Mouse (Mus musculus): Measurements from ENCODE around the gene Rasip1.
"Not testable (repeated sequence)": the region's sequence is repeated elsewhere in the genome, so short reads cannot be mapped to it uniquely, and the experiment has no call there.

Rasip1 gene

GRCm38 (mm10) chr7:45645591-45645971 is 18.3 kb downstream of the Rasip1 start:
- no peak for DNase-seq

GRCm38 (mm10) chr7:45646671-45647070 is 19.4 kb downstream of the Rasip1 start:
- DNase-seq: no peak

- DNase-seq: no peak
Observed at GRCm38 (mm10) chr7:45649351-45649750, 22.1 kb downstream of the Rasip1 start.

DNA sequence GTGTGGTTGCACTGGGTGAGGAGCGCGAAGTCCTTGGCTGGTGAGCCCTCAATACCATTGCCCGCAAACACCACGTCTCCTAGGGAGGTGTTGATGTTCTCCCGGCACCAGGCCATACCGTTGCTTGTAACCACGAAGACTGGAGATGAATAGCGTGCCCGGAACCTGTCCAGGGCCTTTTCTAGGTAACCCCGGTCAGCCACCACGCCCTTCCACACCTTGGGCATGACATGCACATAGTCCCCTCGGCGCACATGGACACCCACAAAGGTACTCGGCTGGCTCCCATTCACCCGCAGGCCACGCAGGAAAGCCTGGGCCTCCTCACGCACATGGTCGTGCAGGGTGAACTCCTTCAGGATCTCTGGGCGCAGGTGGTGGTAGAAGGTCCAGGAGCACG is 23.2 kb downstream of the Rasip1 start:
- DNase-seq: not testable (repeated sequence)

DNA sequence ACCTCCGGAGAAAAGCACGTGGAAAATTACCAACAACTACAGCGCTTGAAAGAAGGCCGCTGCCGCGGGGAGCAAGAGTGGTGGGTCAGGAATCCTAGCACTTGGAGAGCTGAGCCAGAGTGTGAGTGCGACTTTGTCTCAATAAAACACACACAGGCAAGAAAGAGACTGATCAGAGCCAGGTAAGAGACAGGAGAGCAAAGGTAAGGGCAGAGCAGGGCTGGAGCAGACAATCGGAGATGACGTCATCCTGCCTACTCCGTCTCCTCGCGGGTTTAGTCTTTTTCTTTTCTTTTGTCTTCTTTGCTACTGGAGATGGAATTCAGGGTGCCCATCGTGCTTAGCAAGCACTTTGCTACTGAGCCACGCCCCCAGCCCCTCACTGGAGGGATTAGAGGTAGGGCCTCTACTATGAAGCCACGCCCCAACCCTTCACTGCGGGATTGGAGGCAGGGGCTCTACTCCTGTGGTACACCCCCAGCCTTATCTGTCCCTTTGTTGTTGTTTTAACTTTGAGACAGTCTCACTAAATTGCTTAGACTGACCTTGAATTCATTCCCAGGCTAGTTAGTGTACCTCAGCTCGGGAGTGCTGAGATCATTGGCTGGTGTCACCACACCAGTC is 27.2 kb downstream of the Rasip1 start:
- peak; percentile 35 for DNase-seq

DNA sequence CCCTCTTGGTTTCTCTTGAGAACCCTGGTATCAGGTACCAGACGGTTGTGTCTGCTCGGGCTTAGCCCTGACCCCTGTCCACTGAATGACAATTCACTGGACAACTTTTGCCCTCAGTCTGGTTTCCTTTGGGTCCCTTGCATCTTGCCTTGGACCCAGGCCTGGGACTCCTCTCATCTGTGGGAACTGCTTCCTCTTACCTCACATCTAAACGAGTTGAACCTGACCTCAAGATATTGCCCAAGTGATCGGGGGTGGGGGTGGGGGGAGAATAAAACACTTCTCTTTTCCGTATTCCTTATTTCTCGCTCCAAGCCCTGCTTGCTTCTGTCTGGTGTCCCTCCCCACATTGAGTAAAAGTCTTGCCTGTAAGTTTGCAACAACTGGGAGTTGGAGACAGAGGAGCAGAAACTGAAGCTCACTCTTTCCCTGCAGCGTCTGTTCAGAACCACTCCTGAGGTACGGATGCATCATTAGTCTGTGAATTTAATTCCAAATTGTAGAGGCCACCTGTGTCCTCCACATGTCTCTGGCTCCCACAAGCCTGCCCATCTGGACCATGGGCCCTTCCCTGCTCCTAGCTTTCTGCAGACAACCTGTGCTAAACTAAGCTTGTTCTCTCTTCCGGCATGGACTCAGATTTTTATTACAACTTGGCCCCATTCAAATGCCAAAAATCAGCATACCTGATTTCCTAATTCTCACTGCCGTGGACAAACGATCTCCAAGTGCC is 33.6 kb downstream of the Rasip1 start:
- no peak for DNase-seq

DNA sequence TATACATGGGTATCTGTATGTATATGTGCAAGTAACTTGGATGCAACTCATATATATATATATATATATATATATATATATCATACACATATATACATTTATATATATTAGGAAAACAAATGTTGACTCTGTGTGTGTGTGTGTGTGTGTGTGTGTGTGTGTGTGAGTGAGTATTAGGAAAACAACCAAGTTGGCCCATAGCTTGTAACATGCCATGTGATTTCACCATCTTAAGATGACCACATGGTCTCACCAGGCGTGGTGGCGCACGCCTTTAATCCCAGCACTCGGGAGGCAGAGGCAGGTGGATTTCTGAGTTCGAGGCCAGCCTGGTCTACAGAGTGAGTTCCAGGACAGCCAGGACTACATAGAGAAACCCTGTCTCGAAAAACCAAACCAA is 34.4 kb downstream of the Rasip1 start:
- not testable (repeated sequence) for DNase-seq

GRCm38 (mm10) chr7:45665303-45666138 is 38.2 kb downstream of the Rasip1 start:
- no peak for DNase-seq

DNA sequence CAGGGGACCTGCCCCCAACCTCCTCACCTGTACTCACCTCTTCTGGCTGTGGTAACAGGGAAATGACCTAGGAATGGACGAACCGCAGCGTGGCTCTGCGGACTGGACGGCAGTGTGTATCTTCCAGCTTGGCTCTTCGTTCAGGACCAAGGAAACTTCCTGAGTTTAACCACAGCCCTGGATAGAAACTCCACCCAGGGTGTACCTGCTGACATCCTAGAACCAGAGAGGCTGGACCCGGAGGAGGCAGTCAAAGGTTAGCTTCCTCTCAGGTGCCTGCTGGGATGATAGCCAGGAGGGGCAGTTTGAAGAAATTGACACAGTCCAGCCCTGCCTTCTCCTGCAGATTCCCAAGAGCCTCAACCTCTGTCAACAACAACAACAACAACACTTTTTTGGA is 38.9 kb downstream of the Rasip1 start, which contains the start of gene Fut2:
Gene Fut2 (minus strand): TSS at position 234 of the 400 bp plus-strand sequence.
- no peak for DNase-seq

GRCm38 (mm10) chr7:45667761-45668160 is 40.5 kb downstream of the Rasip1 start:
- no peak for DNase-seq

DNA sequence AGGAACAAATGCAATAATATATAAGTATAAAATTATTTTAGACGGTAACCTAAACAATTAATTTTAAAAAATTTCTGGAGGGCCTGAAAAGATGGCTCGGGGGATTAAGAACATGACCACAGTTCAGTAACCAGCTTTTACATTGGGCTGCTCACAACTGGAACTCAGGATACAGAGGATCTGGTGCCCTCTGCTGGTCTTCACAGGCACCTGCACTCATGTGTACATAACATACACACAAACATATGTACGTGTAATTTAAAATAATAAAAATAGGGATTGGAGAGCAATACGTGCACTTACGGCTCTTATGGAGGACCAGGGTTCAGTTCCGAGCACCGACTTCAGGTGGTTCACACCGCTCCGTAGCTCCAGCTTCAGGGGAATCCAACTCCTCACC is 41.6 kb downstream of the Rasip1 start:
- no peak for DNase-seq

DNA sequence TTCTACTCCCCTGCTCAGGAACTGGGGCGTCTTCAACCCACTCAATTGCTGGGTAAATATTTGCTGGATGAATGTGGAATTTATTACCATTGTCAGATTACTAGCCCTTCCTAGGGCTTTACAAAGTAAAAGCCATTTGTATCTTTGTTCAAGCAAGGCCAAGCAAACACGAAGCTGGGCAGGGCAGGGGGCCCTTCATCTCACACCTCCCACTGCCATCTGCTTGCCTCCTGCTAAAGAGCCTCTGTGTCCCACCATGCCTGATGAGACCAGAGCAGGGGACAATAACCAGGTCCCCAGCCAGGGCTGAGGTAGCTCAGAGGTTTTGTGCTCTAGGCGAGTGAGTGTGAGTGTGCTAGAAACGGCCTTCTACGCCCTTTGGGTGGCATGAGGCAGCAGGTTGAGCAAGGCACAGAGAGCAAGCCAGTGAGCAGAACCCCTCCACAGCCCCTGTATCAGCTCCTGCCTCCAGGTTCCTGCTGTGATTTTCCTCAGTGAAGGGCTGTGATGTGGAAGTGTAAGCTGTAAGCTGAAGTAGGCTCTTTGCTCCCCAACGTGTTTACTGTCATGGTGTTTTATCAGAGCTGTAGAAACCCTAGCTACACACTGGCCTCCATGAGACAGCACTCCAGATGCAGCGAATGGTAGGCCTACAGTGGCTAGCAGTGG is 50.5 kb downstream of the Rasip1 start:
- DNase-seq: no peak

- DNase-seq: no peak
Observed at GRCm38 (mm10) chr7:45678513-45678912, 51.2 kb downstream of the Rasip1 start.

DNA sequence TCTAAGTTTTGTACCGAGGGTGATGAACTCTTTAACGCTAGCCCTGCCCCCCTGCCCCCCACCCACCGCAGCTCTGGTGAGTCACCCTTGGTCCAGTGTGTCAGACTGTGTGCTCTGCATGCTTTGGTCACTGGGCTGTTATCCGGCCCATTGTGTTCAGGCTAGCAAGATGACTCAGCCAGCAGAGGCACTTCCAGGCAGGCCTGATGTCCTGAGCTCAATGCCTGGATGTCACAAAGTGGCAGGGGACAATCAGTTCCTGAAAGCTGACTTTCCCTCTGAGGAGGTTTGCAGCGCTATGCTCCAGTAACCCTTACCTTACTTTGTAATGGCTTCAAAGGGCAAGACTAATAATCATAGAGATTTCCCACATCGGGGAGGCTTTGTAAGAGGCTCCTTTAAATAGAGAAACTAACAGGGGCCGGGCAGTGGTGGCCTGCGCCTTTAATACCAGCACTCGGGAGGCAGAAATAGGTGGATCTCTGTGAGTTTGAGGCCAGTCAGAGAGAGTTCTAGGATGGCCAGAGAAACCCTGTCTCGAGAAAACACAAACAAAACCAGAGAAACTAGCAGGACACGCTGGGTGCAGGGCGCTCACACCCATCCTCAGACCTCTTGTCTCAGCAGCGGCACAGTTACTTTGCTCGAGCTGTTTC is 52.8 kb downstream of the Rasip1 start:
- no peak for DNase-seq

DNA sequence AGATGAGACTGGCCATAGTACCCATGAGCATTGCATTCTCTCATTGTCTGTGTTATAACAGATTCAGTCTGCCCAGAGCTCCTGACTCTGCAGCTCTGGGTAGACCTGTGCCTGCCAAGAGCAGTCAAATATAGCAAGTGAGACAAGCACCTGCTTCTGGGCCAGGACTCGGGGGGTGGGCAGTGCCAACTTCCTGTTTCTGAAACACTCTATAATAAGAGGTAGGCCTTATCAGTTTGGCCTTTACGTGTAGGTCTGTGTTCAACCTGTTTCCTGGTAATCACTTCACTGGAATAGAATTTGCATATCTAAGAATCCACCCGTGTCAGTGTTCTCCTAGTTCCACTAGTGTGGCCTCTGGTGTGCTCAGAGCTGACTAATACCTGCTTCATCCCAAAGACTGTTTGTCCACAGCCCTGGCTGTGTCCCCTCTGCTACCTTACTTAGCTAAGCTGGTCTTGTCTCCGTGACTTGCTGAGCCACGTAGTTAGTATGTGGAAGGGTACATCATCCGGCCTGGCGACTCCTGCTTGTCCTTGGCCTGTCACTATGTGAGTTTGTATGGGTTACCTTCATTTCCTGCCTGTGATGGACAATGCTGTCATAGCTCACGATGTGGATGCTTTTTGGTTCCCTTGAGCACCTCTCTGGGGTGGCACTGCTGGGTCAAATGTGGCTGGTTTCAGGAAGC is 53.9 kb downstream of the Rasip1 start:
- no peak for DNase-seq

DNA sequence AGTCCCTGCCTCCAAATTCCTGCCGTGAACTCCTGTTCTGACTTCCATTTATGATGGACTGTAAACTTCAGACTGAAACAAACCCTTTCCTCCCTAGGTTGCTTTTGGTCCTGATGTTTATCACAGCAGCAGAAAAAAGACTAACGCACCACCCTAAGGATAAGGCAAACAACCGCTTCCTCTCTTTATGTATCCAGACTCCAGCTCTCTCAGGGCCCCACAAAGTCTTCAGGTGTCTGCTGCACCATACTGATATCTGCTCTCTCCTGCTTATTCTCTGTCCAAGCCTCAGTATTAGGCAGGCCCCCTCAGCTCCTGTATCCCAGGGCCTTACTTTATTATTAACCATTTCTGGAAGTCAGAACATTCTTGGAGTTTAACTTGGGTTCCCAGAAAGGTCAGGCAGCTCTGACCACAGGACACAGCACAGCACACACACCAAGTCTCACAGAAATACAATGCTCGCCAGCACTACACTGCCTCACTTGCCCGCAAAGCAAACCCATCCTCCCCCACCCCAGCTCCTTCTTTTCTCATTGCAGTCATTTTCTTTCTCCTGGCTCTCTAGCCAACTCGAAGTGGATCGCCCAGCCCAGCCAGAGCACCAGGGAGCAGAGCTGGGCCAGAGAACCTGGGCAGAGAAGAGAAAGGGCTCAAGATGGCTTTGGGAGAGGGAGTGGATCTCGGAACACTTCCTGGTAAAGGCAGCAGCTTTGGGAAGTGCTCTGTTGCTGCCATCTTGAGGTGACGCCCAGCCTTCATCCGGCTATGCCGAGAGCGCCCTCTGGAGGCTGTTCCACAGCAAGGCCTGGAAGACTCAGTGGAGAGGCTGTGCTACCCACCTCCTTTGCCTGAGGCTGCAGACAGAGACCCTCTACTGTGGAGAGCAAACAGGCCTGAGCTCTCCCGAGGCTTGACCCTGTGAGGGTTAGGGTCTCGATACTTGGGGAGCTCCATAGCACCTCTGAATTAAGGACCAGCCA is 55.1 kb downstream of the Rasip1 start:
- peak; percentile 88 for DNase-seq

DNA sequence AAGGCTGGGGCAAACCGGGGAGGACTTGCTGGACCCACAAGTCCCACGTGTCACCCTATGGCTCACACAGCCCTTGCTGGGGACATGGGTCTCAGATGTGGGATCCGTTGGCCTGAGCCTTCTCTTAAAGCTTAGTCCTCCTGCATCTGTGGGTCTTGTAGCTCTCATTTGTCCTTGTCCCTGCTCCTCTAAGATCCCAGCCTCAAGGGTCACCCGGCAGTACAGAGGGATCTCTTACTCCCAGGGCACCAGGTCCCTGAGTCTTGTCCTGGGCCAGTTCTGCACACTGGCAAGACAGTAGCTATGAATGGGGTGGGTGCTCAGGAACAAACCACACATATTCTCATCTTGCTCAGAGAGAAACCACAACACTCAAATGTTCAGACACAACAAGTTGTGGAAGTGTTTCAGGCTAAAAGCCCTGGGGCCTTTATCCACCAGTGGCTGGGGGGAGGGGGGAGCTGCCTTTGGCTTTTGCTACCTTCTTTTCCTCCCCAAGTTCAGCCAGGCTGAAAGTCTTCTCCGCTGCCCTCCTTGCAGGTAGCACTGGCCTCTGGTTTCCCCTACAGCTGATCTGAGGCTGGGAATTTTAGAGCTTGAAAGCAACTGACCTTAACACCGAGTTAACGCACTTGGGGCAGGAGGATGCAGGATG is 56.2 kb downstream of the Rasip1 start, which contains the start of gene Ntn5:
Gene Ntn5 (plus strand): TSS at position 627 of the 655 bp plus-strand sequence.
- no peak for DNase-seq

DNA sequence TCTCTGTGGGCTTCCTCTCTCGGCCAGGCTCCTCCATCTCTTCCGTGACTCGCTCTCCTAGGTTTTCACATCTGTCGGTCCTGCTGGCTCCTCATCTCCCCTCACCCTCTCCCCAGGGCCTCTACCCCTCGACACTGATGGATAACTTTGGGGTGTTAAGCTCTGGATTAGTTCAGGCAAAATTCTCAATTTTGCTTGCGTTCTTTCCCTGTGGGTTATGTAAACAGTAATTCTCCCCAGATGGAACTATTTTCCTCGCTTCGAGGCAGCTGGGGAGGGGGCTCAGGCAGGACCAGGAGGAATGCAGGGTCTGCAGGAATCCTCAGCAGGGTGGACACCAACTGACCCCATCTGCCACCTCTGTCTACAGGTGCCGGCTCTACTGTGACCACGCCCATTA is 58.5 kb downstream of the Rasip1 start:
- no peak for DNase-seq

DNA sequence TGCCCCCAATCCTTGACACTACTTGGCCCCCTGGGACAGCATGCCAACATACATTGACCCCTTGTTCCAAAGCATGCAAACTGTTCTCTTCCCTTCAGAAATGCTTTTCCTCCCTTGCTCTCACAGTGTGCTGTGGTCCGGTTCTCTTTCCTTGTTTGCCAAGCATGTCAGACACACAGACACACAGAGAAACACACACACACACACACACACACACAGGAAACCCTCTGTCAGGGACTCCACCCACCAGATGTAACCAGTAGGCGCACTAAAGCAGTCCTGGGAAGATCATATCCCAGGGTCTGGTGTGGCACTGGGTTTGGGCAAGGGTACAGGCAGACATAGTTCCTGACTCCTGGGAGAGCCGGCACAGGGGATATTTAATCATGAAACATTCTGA is 59.6 kb downstream of the Rasip1 start:
- DNase-seq: no peak

All from liver (tissue).